Mouse (Mus musculus) CD8-positive naive resting alpha-beta T cell, adult 57 days (primary cell): ENCODE data around the gene Gmcl1. TPM values are rescaled to one million over a fixed set of nuclear protein-coding genes. Genes with fewer than 3 reads are reported as not detected.

Experiments used
- total RNA-seq: library from RNA; stranded (reverse); gene quantifications from one replicate; pipeline ENCODE4 v1.2.4, GENCODE M21; 2023

The Gmcl1 gene
- total RNA-seq = 29.2 TPM

GRCm38 (mm10) chr6:86733183-86733876 is at the start of gene Gmcl1:
Gene Gmcl1 (minus strand): TSS chr6:86733383.

GRCm38 (mm10) chr6:86683872-86684654 is 49.1 kb downstream of the Gmcl1 start, which contains the start of gene Snrnp27:
Gene Snrnp27 (minus strand): TSS chr6:86684522.

GRCm38 (mm10) chr6:86668580-86669239 is 64.5 kb downstream of the Gmcl1 start, which contains the start of gene Mxd1:
Gene Mxd1 (minus strand): TSS chr6:86669161.

Other genes with a start within 250 kb of the Gmcl1 start
- 198 TPM for gene Pcbp1, start 207.1 kb downstream of the Gmcl1 start, total RNA-seq
- gene Asprv1, start 105.2 kb downstream of the Gmcl1 start, total RNA-seq = not detected
- gene Mxd1, start 64.2 kb downstream of the Gmcl1 start, total RNA-seq = 31.5 TPM
- 36.3 TPM for gene Snrnp27, start 48.9 kb downstream of the Gmcl1 start, total RNA-seq
- gene Anxa4, start 60.2 kb upstream of the Gmcl1 start, total RNA-seq = 2.3 TPM
- gene Aak1, start 116.1 kb upstream of the Gmcl1 start, total RNA-seq = 177 TPM